Comparison of ENCODE assay signal across 8 mouse cellular contexts in genomic region chr7:62419493-62420360, GRCm38 (mm10). TPM values are rescaled to one million over a fixed set of nuclear protein-coding genes. Genes with fewer than 3 reads are reported as not detected.
A peak's percentile ranks its signal among the peaks of the same experiment; 100 is the strongest.
DNase-seq lines count a peak whose midpoint lies in the region; ATAC-seq and TF ChIP-seq lines count a peak whose summit lies in the region.

Gene Mkrn3 (minus strand): TSS chr7:62420139.

- H3K4me2 ChIP-seq in heart, embryonic 13.5 days: peak within 1 kb of the TSS; percentile 74
- H3K4me2 ChIP-seq in kidney, postnatal 0 days (ENCODE audit: low read length): peak within 1 kb of the TSS; percentile 65
- H3K4me2 ChIP-seq in liver, embryonic 12.5 days: peak within 1 kb of the TSS; percentile 69

- peak within 1 kb of the TSS; percentile 80 for H3K4me3 ChIP-seq in embryonic fibroblast, embryonic 13.5 days (ENCODE audit: insufficient read depth, low read length)
- peak within 1 kb of the TSS; percentile 72 for H3K4me3 ChIP-seq in heart, embryonic 13.5 days
- peak within 1 kb of the TSS; percentile 77 for H3K4me3 ChIP-seq in kidney, postnatal 0 days (replicated peaks; ENCODE audit: low read depth, low read length)
- H3K4me3 ChIP-seq in liver, embryonic 12.5 days: peak within 1 kb of the TSS; percentile 58
- H3K4me3 ChIP-seq in testis, adult 2 months (ENCODE audit: control insufficient read depth, low read depth, low read length): peak within 1 kb of the TSS; percentile 96

- no peak for ATAC-seq in heart, embryonic 13.5 days (ENCODE audit: extremely low read depth, insufficient number of reproducible peaks, low FRiP score, low TSS enrichment)
- ATAC-seq in kidney, postnatal 0 days (replicated peaks; ENCODE audit: low FRiP score, low read depth): peak; percentile 83
- peak; percentile 40; the same call in 1 of the 2 replicates for ATAC-seq in liver, embryonic 12.5 days

- DNase-seq in 416B (ENCODE audit: low read depth): peak; percentile 92
- DNase-seq in adrenal gland, postnatal 36 days: peak; percentile 74 to 75
- DNase-seq in kidney, postnatal 0 days (ENCODE audit: low spot score): peak; percentile 89
- peak; percentile 38 to 40 for DNase-seq in natural killer cell, adult 2 months (ENCODE audit: low spot score in 2 of 2)

- TF ChIP-seq CTCF in embryonic fibroblast, embryonic 13.5 days (IDR thresholded peaks at IDR 0.05; ENCODE audit: borderline replicate concordance, insufficient read depth, low read length): no peak
- no peak for TF ChIP-seq CTCF in kidney, postnatal 0 days (IDR thresholded peaks at IDR 0.05; ENCODE audit: low read depth)
- no peak for TF ChIP-seq CTCF in testis, adult 2 months (IDR thresholded peaks at IDR 0.05; ENCODE audit: control insufficient read depth, insufficient read depth, insufficient replicate concordance, low read depth, low read length)

- H3K27ac ChIP-seq in embryonic fibroblast, embryonic 13.5 days (ENCODE audit: insufficient read depth, low read length): no peak within 1 kb of the TSS
- no peak within 1 kb of the TSS for H3K27ac ChIP-seq in heart, embryonic 13.5 days (replicated peaks)
- no peak within 1 kb of the TSS for H3K27ac ChIP-seq in kidney, postnatal 0 days
- H3K27ac ChIP-seq in liver, embryonic 12.5 days: no peak within 1 kb of the TSS
- peak within 1 kb of the TSS; percentile 71 for H3K27ac ChIP-seq in testis, adult 2 months (ENCODE audit: control insufficient read depth, insufficient read depth, low read depth, low read length)

- peak; percentile 69 for TF ChIP-seq POLR2A in embryonic fibroblast, embryonic 13.5 days (IDR thresholded peaks at IDR 0.05; ENCODE audit: low read depth, low read length)
- no peak; the same call in 1 of the 2 replicates for TF ChIP-seq POLR2A in testis, adult 2 months (IDR thresholded peaks at IDR 0.05; ENCODE audit: control insufficient read depth, low read depth, low read length)

- peak within 1 kb of the TSS; percentile 85 for H3K9ac ChIP-seq in heart, embryonic 13.5 days
- peak within 1 kb of the TSS; percentile 74 for H3K9ac ChIP-seq in kidney, postnatal 0 days (ENCODE audit: low read depth, low read length)
- peak within 1 kb of the TSS; percentile 50 for H3K9ac ChIP-seq in liver, embryonic 12.5 days

- H3K9me3 ChIP-seq in heart, embryonic 13.5 days: peaks cover 7% of the 10 kb centered on the region
- no peaks in the 10 kb centered on the region for H3K9me3 ChIP-seq in kidney, postnatal 0 days (replicated peaks; ENCODE audit: low read length)
- H3K9me3 ChIP-seq in liver, embryonic 12.5 days (replicated peaks): 0 out of 2 replicates have a peak, but pooled peaks cover 12% of the 10 kb centered on the region

- H3K4me1 ChIP-seq in embryonic fibroblast, embryonic 13.5 days (ENCODE audit: control insufficient read depth, insufficient read depth, low read length): no peaks in the 10 kb centered on the region
- H3K4me1 ChIP-seq in heart, embryonic 13.5 days: 0 out of 2 replicates have a peak, but pooled peaks cover 11% of the 10 kb centered on the region
- no peaks in the 10 kb centered on the region; the same call in 1 of the 2 replicates for H3K4me1 ChIP-seq in kidney, postnatal 0 days (replicated peaks; ENCODE audit: insufficient read depth, low read length)
- H3K4me1 ChIP-seq in liver, embryonic 12.5 days: no peaks in the 10 kb centered on the region
- H3K4me1 ChIP-seq in testis, adult 2 months (ENCODE audit: control insufficient read depth, insufficient read depth, low read length): peaks cover 11% of the 10 kb centered on the region

- WGBS in heart, embryonic 13.5 days: 16% methylated on average over 49 of the region's 49 CpGs
- 25% methylated on average over 49 of the region's 49 CpGs for WGBS in kidney, postnatal 0 days
- WGBS in liver, embryonic 12.5 days (ENCODE audit: insufficient replicate concordance): 18% methylated on average over 47 of the region's 49 CpGs

- H3K27me3 ChIP-seq in heart, embryonic 13.5 days (replicated peaks): peaks cover 10% of the 10 kb centered on the region; the same call in 1 of the 2 replicates
- H3K27me3 ChIP-seq in kidney, postnatal 0 days (ENCODE audit: insufficient read depth, low read length): no peaks in the 10 kb centered on the region
- no peaks in the 10 kb centered on the region for H3K27me3 ChIP-seq in liver, embryonic 12.5 days (replicated peaks)
- H3K27me3 ChIP-seq in testis, adult 2 months (ENCODE audit: control insufficient read depth, insufficient read depth, low read length): no peaks in the 10 kb centered on the region

- no peaks in the 10 kb centered on the region for H3K36me3 ChIP-seq in heart, embryonic 13.5 days
- H3K36me3 ChIP-seq in kidney, postnatal 0 days (ENCODE audit: insufficient read depth, low read length): no peaks in the 10 kb centered on the region
- no peaks in the 10 kb centered on the region for H3K36me3 ChIP-seq in liver, embryonic 12.5 days
- H3K36me3 ChIP-seq in testis, adult 2 months (ENCODE audit: control insufficient read depth, insufficient read depth, low read length): no peaks in the 10 kb centered on the region

RNA-seq across cellular contexts. Expression of gene Mkrn3, which starts in this region (rescaled TPM):
- total RNA-seq in adrenal gland, postnatal 36 days (2021): 1 to 10 TPM; 1.0 to 1.1 TPM
- polyA plus RNA-seq in embryonic fibroblast, embryonic 13.5 days (2011; ENCODE audit: insufficient read length, low read depth, missing spikeins): 0.77 and 1.0 TPM in 2 replicates
- 2.6 and 3.0 TPM in 2 replicates for polyA plus RNA-seq in heart, embryonic 13.5 days (2015; fragmentation: Nextera tagmentation; extraction: Ambion mirVana)
- polyA plus RNA-seq in kidney, postnatal 0 days (2015; fragmentation: Nextera tagmentation; extraction: Ambion mirVana): 3.6 and 4.2 TPM in 2 replicates
- polyA plus RNA-seq in liver, embryonic 12.5 days (2016; fragmentation: Nextera tagmentation; extraction: Ambion mirVana): 1.1 and 1.4 TPM in 2 replicates
- 1.5 and 2.0 TPM in 2 replicates for polyA plus RNA-seq in testis, adult 2 months (2012; rRNA removed)

Comparison
In these comparisons a context has a peak if more than half of its experiments do, and no peak if none do; other contexts are left out.
1. DNase-seq: peak in every context shown above with its lines; median percentile 92 in 416B; 89 in kidney, postnatal 0 days; 74 in adrenal gland, postnatal 36 days; 39 in natural killer cell, adult 2 months.